Mouse (Mus musculus) heart, postnatal 0 days (tissue): ENCODE measurements around the gene Fen1.

Experiments
- CTCF ChIP-seq: IDR thresholded peaks from 2 replicates; pipeline ENCODE4 v1.5.1; 2016; ENCODE audit warnings: antibody characterized with exemption, control low read depth, low read depth
- EP300 ChIP-seq: IDR thresholded peaks from 2 replicates; pipeline ENCODE4 v1.6.1; 2016; ENCODE audit warnings: antibody characterized with exemption, low read depth

- no peak for TF ChIP-seq CTCF
- no peak for TF ChIP-seq EP300
These were observed 27.9 kb upstream of the Fen1 start for GRCm38 (mm10) chr19:10231871-10232270.
